Mouse (Mus musculus) cerebellum, adult 9-10 months (tissue): ENCODE measurements at regions not wholly inside any gene's neighbourhood (a gene's known extent, or its start where the extent isn't known, plus 50 kb on each side); places are given as distances from the start of the nearest gene placed in this dataset.

Experiments used
- DNase-seq: peaks from one replicate; pipeline ENCODE4 v3.0.0; 2022

- no peak for DNase-seq
Observed at GRCm38 (mm10) chr9:41833408-41833807, 290.7 kb downstream of the Sorl1 start.

DNA sequence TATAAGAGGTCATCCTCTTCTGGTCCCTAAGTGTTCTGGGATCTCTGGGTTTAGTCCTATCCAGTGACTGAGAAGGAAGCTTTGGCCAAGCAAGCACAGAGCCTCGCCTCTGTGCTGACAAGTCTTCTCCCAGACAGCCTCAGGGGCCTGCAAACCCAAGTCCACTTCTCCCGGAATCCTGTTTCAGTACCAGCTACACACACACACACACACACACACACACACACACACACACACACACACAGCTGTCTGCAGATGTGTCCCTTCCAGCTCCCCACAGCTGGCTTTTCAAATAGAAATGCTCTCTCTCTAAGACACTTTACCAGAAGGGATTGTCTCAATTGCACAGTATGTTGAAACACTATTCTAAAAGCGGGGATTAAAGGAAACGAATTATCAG is 296.7 kb downstream of the Sorl1 start:
- DNase-seq: no peak

GRCm38 (mm10) chr9:41821401-41821800 is 302.7 kb downstream of the Sorl1 start:
- no peak for DNase-seq

DNA sequence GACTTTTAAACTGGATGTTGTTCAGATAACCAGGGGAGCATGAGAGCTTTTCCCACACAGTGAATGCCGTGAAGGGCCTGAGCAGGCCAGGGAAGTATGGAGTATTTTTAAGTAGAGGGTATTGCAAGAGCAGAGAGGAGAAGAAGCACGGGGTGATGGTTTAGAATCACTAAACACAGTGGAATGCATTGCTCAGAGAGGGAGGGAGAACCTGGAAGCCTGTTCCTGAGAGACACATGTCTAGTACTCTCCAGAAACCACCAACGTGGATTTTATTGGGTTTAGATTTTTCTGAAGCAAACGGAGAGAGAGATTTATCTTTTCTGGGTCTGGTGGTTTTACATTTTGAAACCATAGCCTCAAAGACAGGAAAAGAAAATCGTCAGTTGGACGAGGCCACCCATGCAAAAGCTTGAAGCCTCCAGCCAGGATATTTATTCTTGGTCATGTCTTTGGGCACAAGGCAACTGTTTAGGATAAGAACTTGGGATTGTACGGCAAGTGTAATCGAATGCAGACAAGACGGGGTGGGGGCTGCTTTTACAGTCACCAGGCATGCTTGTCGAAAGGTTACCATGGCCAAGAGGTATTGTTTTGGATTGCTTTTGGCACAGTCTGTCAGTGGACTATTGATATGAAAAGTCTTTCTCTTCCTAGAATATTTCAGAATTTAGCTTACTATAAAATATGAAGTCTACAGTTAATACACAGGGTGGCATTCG is 306.2 kb downstream of the Sorl1 start:
- DNase-seq: no peak

GRCm38 (mm10) chr9:41815921-41816320 is 308.2 kb downstream of the Sorl1 start:
- DNase-seq: no peak

- no peak for DNase-seq
Observed at GRCm38 (mm10) chr9:41809291-41809690, 314.8 kb downstream of the Sorl1 start.

DNA sequence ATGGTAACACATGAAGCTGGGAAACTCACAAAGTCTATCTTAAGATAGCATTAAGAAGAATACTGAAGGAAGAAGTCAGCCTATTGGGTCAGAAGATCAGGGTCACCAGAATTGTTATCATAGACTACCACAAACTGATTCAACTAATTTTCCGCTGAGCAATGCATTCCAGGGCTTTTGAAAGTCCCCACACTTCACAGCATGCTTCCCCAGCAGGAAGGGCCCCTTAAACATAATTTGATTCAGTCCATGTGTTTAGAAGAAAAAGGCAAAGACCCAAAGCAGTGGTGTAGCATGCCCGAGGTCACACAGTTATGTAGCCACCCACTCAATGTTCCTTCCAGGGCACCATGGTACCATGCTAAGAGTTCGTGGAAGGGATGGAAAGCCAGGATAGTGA is 315.3 kb downstream of the Sorl1 start:
- DNase-seq: no peak

DNA sequence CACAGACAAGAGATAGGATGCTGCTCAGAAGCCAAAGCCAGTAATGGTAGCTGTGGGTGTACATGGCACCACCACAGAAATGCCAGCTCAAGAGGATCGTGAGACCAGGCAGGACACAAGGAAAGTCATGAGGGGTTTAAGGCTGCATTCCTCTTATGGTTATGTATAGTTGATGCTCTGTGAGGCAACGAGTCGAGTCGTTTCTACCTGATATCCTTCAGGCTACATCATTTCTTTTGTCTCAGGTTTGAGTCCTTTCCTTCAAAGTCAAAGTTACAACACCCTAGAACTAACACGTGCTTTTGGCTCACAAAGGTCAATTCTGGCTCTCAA is 317.8 kb downstream of the Sorl1 start:
- no peak for DNase-seq

DNA sequence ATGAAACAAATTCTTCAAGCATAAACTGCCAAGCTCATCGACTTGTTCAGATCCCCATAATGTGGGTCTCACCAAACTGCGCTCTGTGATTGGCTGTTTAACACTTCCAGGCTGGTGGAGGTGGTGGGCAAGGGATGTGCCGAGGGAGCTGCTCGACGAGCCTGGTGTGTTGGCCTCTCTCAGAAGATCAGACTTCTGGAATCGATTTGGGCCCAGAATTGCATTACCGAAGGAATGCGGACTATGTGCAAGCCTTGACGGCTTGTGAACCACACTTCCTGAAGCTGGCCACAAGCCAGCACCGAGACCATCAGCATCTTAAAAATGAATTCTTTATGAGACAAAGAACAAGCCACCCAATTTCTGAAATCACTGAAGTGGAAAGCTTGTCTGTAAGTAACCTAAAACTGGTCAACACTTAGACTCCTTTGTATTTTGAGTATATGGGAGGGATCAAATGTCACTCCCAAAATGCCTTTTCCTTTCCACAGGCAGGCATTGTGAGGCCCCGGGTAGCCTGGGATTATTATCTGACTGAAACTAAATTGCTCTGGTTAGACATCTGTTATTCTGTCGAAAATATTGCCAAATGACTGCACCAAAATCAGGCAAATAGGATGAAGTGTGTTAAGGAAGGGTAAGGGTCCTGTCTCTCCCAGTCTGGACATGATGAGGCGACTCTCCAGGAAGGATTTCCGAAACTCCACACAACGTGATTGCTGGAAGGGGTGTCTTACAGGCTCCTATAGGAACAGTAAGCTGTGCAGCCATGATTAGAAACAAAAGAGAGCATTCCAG is 318.4 kb downstream of the Sorl1 start:
- DNase-seq: no peak

GRCm38 (mm10) chr9:41804711-41805331 is 319.3 kb downstream of the Sorl1 start:
- DNase-seq: no peak

GRCm38 (mm10) chr9:41803680-41804460 is 320.2 kb downstream of the Sorl1 start:
- DNase-seq: no peak

GRCm38 (mm10) chr9:41801376-41801775 is 322.7 kb downstream of the Sorl1 start:
- DNase-seq: no peak

DNA sequence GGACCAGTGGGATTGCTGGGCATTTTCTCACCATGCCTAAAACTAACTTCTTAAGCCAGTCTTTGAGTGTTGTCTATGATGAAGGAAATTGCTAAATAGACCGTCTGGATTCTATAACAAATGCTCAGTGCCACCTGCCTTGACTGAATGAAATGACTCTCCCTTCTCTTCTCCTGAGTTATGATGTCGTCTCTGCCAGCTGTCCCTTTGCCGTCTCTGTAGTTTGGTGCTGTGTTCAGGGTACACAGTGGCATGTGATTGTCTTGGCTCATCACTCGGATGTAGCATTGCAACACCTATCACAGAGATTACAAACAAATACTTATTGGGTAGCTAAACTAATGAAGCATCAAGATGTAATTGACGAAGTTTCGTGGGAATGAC is 331.3 kb downstream of the Sorl1 start:
- DNase-seq: no peak

DNA sequence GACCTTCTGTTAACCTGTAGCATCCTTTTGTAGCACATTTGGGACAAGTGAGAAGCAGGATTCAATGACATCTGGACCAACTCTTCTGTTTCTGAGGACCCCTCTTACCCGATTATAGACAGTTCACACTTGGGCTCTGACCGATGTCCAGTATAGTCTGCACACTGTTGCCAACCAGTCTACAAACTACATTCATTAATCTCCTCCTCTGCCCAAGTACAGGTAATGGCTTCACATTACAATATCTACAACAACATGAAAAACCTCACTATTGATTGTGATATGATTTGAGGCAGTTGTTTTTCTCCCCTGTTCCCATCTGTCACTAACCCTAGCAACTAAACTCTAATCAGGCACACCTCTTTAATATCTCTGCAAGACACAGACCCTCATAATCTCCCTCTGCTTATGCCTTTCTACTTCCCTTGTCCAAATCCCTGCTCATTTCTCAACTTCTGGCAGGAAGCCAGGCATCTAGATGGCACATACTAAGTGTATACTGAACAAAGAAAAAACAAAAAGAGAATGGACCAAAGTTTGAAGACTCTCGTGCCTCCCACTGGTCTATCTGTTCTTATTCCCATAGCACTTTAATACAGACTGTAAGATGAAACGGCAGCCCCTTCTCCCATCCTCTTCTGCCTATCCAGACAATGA is 331.8 kb downstream of the Sorl1 start:
- no peak for DNase-seq

DNA sequence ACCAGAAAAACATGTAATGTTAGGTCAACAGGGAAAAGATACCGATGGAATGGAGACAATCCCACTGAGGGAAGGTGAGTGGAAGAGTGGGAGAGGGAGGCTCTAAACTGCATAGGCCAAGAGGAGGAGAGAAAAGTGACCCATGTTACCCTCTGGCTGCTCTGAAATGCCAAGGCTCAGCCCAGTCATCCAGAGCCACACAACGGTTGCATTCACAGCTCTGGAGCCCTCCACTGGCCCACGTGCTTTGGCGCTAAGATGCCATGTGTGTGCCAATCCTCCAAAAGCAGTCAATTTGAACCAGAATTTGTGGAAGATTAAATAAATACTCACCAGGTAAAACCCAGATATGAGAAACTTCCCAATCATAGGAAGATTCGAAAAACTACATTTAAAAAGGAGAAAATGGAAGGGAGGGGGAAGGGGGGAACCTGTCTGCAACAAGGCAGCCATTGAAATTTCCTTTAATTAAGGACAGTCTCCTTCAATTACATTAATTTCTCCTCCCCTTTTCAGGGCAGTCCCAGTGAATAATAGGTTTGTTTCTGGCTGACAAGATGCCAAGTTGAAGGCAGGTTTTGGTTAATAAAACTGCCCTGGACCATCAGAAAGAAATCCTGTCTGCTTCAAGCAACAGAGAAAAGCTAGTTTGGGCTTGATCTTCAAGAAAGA is 332.5 kb downstream of the Sorl1 start:
- peak; percentile 11 for DNase-seq

DNA sequence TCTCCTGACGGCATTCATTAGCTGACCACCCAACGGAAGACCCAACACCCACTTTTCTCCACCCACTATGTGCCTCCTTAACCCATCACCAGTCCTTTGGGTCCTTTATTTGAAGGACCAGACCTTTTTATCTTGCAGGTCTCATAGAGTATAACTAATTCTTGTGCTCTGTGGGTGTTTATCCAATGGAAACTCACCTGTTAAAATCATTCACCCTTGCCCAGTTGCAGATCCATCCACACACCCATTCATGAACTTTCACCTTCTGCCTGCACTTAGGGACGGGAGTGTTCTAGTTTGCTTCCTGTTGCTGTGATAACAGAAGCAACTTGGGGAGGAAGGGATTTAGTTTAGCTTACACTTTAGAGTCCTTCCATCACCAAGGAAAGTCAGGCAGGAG is 339.0 kb downstream of the Sorl1 start:
- no peak for DNase-seq

DNA sequence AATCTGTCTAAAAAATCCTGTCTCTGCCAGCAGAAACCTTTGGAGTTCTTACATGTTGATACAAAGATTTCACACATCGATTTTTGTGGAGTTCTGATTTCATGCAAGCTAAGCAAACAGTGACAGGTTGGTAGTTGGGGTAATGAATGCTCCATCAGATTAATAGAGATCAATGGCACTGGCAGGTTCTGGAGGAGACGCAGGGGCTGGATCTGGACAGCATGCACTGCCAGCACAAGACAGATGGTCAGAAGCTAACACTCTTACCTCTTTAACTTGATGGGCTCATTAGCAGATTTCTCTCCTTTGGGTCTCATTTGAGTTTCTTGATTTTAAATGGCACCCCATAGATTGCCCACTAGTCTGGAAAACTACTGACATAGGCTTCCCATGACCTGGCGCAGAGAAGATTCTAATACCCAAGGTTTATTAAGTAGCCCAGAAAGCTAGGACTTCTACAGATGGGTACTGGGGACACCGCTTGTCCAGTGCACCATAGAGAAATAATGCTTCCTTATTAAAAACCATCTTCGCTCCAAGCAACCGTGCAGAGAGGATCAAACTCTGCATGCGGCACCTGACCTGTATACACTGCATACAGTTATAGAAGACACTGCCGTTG is 351.7 kb downstream of the Sorl1 start:
- DNase-seq: no peak

- no peak for DNase-seq
Observed at GRCm38 (mm10) chr9:41771276-41771675, 352.8 kb downstream of the Sorl1 start.

GRCm38 (mm10) chr9:41768316-41768715 is 355.8 kb downstream of the Sorl1 start:
- DNase-seq: no peak

- DNase-seq: peak; percentile 3
Observed at GRCm38 (mm10) chr9:41766533-41766920, 357.6 kb downstream of the Sorl1 start.

GRCm38 (mm10) chr9:41765816-41766532 is 358.1 kb downstream of the Sorl1 start:
- DNase-seq: no peak
